Mouse (Mus musculus) lung, embryonic 15.5 days (tissue): Measurements from ENCODE around the gene 2310061I04Rik. TPM values are rescaled to one million over a fixed set of nuclear protein-coding genes. Genes with fewer than 3 reads are reported as not detected.
A peak's percentile ranks its signal among the peaks of the same experiment; 100 is the strongest.

Experiments
- ATAC-seq: fragments of 200-750 bp; cut with Nextera tagmentation; 2 replicates; pipeline ENCODE4 v1.8.0; 2017; ENCODE audit warnings: moderate number of reproducible peaks, borderline replicate concordance; ENCODE audit not compliant: low FRiP score, low TSS enrichment; ENCODE audit errors: extremely low read depth
- H3K27ac ChIP-seq: fragments of 300-500 bp; sonication (generic); 2 replicates; pipeline ENCODE4 v1.5.1; 2015; ENCODE audit warnings: moderate library complexity, mild to moderate bottlenecking, inconsistent platforms
- H3K27me3 ChIP-seq: fragments of 300-500 bp; sonication (generic); 2 replicates; pipeline ENCODE4 v1.6.1; 2015; ENCODE audit warnings: inconsistent platforms
- H3K36me3 ChIP-seq: fragments of 300-500 bp; sonication (generic); 2 replicates; pipeline ENCODE4 v1.6.1; 2015; ENCODE audit warnings: inconsistent platforms
- H3K4me1 ChIP-seq: fragments of 300-500 bp; sonication (generic); 2 replicates; pipeline ENCODE4 v1.6.1; 2015; ENCODE audit warnings: inconsistent platforms
- H3K4me2 ChIP-seq: fragments of 300-500 bp; sonication (generic); 2 replicates; pipeline ENCODE4 v1.6.1; 2015; ENCODE audit warnings: inconsistent platforms, mild to moderate bottlenecking, moderate library complexity
- H3K4me3 ChIP-seq: fragments of 300-500 bp; sonication (generic); 2 replicates; pipeline ENCODE4 v1.5.1; 2015; ENCODE audit warnings: mild to moderate bottlenecking, inconsistent platforms
- H3K9ac ChIP-seq: fragments of 300-500 bp; sonication (generic); 2 replicates; pipeline ENCODE4 v1.6.1; 2015; ENCODE audit warnings: inconsistent platforms
- H3K9me3 ChIP-seq: fragments of 300-500 bp; sonication (generic); 2 replicates; pipeline ENCODE4 v1.6.1; 2016; ENCODE audit warnings: inconsistent platforms
- WGBS: fragments of 180-500 bp; shearing (Covaris S2); methylation state at CpG from one replicate; pipeline ENCODE4 v1.1.7; 2015; 5-methylcytosine and 5-hydroxymethylcytosine counted together
- polyA plus RNA-seq: library from polyadenylated mRNA; unstranded; fragments of >200 nt; fragmentation: Nextera tagmentation; extraction: Ambion mirVana; gene quantifications from 2 replicates; pipeline ENCODE4 v1.2.1, GENCODE M21; 2015

Gene 2310061I04Rik
- polyA plus RNA-seq, 1 experiment from 2014 or later = 20.5 TPM

DNA sequence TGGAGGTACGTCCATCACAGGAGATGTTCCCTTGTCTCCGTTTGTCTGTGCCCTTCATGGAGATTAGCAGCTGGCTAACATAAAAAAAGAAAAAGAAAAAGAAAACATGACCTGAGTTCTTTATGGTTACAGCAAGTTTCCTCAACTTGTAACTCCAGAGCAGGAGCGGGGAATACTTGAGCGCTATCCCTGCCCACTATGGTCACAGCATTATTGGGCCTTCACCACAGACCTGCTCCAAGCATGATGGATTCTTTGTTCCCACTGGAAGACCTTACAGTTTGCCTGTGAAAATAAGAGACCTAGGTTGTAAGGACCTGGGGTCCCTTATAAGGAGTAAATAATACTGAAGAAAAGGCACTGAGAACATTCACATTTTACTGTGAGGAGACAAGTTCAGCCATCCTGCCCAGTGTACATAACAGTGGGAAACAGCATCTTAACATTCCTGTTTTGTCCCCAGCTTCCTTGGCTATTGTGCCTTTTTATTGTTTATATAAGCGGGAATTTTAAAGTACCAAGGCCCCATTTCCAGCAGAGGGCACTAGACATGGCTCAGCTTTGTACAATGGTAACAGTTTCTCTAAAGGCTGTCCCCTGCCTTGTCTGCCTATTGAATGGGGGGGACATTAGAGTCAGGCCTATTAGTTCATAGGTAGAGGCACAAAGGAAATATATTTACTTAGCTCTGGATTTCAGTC is 23.8 kb upstream of the 2310061I04Rik start:
- no peak overlapping the region; the same call in 1 of the 2 replicates for H3K4me2 ChIP-seq
- WGBS = 62% methylated on average over 5 of the region's 5 CpGs

DNA sequence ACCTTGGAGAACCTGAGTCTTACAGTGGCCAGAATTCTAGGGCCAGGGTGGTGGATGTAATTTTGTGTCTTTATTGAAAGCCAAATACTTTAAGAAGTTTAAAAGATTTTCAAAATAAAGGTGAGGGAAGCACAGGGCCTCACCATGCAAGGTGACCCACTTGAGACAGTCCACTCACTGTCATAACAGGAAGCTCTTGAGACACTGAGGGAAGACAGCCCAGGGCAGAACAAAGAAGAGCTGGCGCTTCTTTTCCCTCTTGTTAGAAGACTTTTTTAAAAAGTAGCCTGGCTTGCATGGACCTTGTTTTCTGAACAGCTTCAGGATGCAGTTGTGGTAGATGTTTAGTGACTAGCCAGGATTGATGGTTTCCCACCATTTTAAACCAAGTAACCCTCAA is 23.2 kb upstream of the 2310061I04Rik start:
- Histone ChIP-seq H3K4me3 (no peak overlapping the region), H3K4me1 (peaks cover 34% of the 10 kb centered on the region), H3K9ac (peak overlapping the region; percentile 44), H3K27me3 (no peaks in the 10 kb centered on the region), H3K36me3 (peaks cover 42% of the 10 kb centered on the region), H3K4me2 (peak overlapping the region; percentile 90; the same call in 1 of the 2 replicates), H3K9me3 (no peaks in the 10 kb centered on the region), H3K27ac (peak overlapping the region; percentile 98)
- ATAC-seq = no peak
- 41% methylated on average over 1 of the region's 1 CpGs for WGBS

More for the DNA sequence above, 23.8 kb upstream of the 2310061I04Rik start:
- H3K27ac ChIP-seq = peak overlapping the region; percentile 98
- H3K9me3 ChIP-seq = no peaks in the 10 kb centered on the region
- H3K4me1 ChIP-seq = peaks cover 30% of the 10 kb centered on the region
- no peak for ATAC-seq
- H3K4me3 ChIP-seq = no peak overlapping the region
- peaks cover 48% of the 10 kb centered on the region for H3K36me3 ChIP-seq
- H3K27me3 ChIP-seq = no peaks in the 10 kb centered on the region
- H3K9ac ChIP-seq = no peak overlapping the region

DNA sequence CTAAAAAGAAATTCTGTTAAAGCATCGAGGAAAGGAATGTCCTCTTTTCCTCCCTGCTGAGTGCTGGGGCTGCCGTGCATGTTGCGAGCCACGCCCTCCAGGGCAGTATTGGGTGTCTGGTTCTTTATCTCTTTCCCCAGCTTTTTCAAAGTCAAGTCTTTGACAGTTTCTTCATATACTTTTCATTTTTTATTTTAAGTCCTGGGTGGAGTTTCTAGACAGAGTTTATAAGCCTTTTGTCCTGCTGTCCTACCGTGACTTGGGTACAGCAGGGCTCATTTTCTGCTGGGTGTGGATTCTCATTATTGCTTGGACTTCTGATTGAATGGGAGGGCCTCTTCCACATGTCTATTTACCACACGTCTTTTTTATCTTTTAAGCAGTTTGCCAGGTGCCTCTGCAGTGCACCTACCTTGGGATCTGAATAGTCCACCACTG is 22.7 kb upstream of the 2310061I04Rik start:
- H3K4me3 ChIP-seq = peak overlapping the region; percentile 56
- peaks cover 37% of the 10 kb centered on the region for H3K36me3 ChIP-seq
- H3K9ac ChIP-seq = peak overlapping the region; percentile 44
- H3K27ac ChIP-seq = peak overlapping the region; percentile 98
- H3K4me2 ChIP-seq = peak overlapping the region; percentile 90
- H3K4me1 ChIP-seq = peaks cover 37% of the 10 kb centered on the region
- H3K27me3 ChIP-seq = no peaks in the 10 kb centered on the region
- H3K9me3 ChIP-seq = no peaks in the 10 kb centered on the region
- WGBS = 37% methylated on average over 6 of the region's 6 CpGs
- no peak for ATAC-seq

DNA sequence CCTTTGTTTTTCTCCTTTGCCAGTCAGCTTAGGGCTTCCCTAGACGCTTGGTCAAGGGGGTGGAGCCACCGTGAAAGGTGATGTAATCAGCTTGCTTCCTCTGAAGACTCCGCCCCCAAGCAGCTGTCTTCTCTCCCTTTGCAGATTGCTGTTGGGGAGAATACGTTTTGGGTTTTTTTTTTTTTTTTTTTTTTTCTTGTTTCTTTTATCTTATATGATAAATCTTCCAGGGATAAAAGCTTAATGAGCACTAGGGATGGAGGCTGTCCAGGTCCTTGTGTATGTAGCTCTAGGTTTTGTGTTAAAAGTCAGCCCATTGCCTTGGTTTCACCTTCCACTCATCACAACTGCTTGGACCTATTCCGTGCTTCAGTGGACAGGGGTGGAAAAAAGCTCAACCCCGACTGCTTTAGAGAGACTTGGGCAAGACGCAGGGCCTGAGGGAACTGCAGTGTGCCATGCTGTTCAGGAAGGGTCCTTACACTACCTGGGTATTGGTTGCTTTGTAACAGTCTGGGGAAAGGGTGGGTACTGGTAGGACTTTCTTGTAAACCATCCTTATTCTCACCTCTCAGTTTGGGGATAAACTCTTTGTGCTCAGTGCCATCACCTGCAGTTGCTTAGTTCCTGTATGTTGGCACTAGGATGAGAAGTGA is 22.0 kb upstream of the 2310061I04Rik start:
- ATAC-seq = peak; percentile 44; the same call in 1 of the 2 replicates
- peak overlapping the region; percentile 98 for H3K27ac ChIP-seq

DNA sequence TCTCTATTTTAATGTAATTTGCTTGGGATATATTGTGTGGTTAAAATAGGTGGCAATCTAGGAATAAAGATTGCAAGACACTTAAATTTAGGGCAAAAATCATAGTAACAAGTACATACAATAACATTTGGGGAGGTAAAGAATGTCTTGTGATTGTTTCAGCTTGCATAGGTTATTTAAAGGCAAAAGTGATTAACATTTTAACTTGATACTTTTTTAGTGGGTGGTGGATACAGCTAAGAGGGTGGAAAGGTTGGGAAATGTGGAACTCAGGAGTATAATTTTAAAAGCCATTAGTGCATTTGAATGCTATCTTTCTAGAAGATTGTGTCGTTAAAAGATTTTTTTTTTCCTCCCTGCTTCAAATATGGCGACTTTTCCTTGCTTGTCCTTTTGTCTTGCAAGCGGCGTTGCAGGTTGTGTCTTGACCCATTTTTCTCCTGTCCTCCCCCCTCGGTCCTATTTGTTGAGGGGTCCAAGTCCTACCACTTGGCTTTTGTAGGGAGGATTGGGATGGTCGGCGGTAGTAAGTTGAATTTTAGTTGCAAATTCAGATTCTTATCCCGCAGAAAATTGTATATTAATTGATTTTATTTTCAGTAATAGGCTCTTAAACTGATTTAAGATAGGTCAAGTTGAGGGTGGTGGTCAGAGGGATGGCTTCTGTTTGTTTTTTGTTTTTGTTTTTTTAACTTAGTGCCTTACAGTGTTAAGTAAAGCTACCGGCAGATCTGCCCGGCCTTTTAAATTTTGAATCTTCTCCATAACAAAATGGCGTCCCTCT is 21.2 kb upstream of the 2310061I04Rik start:
- Histone ChIP-seq H3K27me3 (no peaks in the 10 kb centered on the region), H3K4me3 (peak overlapping the region; percentile 56), H3K4me2 (peak overlapping the region; percentile 90), H3K9me3 (no peaks in the 10 kb centered on the region), H3K27ac (peak overlapping the region; percentile 98), H3K36me3 (peaks cover 32% of the 10 kb centered on the region), H3K9ac (peak overlapping the region; percentile 81), H3K4me1 (peaks cover 37% of the 10 kb centered on the region)
- WGBS = under 1% methylated on average over 11 of the region's 11 CpGs
- no peak for ATAC-seq

More for the DNA sequence above, 22.0 kb upstream of the 2310061I04Rik start:
- Histone ChIP-seq H3K4me1 (peaks cover 37% of the 10 kb centered on the region), H3K4me3 (peak overlapping the region; percentile 56), H3K9ac (peak overlapping the region; percentile 81), H3K36me3 (peaks cover 33% of the 10 kb centered on the region), H3K9me3 (no peaks in the 10 kb centered on the region), H3K4me2 (peak overlapping the region; percentile 90), H3K27me3 (no peaks in the 10 kb centered on the region)
- WGBS = 8% methylated on average over 7 of the region's 7 CpGs

DNA sequence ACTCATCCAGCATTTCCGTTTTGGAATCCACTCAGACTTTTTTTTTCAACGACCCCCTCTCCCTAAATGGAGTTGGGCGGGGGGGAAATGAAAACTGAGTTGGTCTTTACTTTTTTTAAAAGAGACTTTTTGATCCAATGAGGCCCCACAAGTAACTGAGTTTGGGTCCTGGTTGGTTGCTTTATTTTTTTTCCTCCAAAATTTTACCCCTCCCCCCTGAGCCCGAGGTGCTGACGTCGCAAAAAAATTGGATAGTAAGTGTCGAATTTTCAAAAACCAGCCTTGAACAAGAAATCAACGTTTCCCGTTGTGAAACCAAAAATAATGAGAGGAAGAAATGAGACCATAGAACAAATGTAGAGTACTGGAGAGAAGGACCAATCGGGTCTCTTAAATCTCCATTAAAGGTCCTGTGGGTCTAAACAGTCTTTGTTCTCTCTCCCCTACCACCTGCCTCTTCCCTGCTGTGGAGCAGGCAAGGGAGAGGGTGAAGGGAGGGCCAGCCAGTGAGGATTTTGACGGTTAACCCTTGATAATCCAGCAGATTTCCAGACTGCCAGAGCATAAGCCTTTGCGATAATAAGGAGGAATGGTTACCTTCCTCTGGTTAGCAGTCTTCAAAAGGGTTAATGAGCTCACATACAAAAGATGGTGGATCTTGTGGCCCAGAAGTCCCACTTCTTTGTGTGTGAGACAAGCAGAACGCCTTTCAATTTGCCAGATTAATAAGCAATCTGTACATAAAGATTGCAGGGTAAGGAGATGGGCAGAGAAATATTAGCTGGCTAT is 20.4 kb upstream of the 2310061I04Rik start:
- Histone ChIP-seq H3K36me3 (peaks cover 33% of the 10 kb centered on the region), H3K27me3 (no peaks in the 10 kb centered on the region), H3K4me3 (peak overlapping the region; percentile 56), H3K4me2 (peak overlapping the region; percentile 90), H3K9ac (peak overlapping the region; percentile 81), H3K9me3 (no peaks in the 10 kb centered on the region), H3K4me1 (peaks cover 37% of the 10 kb centered on the region), H3K27ac (peak overlapping the region; percentile 98)
- ATAC-seq = no peak
- under 1% methylated on average over 13 of the region's 13 CpGs for WGBS

DNA sequence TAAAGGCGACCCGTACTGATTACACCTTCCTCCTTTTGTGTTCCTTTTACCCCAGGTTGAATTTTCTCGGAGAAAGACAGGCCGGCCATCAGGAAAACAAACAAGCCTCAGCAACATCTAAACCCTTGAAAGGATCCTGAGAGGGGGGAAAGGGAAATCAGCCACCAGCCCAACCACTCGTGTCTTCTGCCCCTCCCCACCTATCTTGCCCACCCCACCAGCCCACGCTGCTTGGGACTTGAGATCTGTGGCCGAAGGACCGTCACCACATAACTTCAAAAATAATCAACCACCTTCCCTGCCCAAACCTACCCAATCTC is 19.9 kb upstream of the 2310061I04Rik start:
- no peak for ATAC-seq

DNA sequence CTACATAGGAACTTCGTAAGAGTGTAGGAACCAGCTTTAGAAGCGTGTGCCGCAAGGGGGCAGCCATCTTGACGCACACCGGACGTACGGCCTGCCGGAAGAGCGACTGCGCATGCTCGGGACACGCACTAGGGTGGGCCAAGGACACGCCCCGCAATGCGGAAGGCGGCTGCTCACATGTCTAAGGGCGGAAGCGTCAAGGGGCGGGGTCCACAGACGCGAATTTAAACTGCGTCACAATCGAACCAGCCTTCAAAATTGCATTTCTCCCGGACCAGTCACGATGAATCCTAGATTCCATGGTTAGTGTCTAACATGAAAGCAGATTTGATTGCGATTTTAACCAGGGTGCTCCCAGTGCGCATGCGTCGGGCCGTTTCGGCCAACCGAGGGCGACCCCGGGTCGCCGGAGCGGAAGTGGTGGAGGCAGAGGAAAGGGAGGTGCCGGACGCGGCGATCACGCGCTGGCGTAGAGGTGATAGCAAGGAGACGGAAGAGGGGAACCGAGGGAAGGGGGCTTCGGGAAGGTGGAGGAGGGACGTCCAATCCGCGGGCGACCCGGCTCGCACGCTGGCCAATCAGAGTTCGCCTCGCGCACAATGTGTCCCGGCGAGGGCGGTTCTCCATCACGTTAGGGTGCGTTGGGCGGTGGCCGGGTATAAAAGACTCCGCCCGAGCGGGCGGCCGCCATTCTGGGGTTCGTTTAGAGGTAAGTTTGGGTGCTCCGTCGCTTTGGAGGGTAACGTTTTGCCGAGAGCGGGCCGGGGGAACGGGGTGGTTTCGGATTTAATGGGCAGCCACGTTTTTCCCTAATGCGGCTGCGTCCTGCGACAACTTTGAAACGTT is 19.3 kb upstream of the 2310061I04Rik start, which contains the start of the genes Mrps18b and Ppp1r10:
Mrps18b (minus strand) TSS at position 93 of the 846 bp plus-strand sequence.
Ppp1r10 (plus strand) TSS at position 138 of the 846 bp plus-strand sequence.
- H3K27me3 ChIP-seq = no peaks in the 10 kb centered on the region
- H3K27ac ChIP-seq = peak within 1 kb of the TSS; percentile 98
- peak; percentile 94 for ATAC-seq
- peaks cover 30% of the 10 kb centered on the region for H3K4me1 ChIP-seq
- H3K36me3 ChIP-seq = peaks cover 42% of the 10 kb centered on the region
- H3K9ac ChIP-seq = peak within 1 kb of the TSS; percentile 81
- no peaks in the 10 kb centered on the region for H3K9me3 ChIP-seq
- H3K4me3 ChIP-seq = peak within 1 kb of the TSS; percentile 56
- under 1% methylated on average over 83 of the region's 83 CpGs for WGBS
- H3K4me2 ChIP-seq = peak within 1 kb of the TSS; percentile 90

More for the DNA sequence above, 19.9 kb upstream of the 2310061I04Rik start:
- Histone ChIP-seq H3K27me3 (no peaks in the 10 kb centered on the region), H3K9ac (peak overlapping the region; percentile 81), H3K4me2 (peak overlapping the region; percentile 90), H3K9me3 (no peaks in the 10 kb centered on the region), H3K27ac (peak overlapping the region; percentile 98), H3K4me3 (peak overlapping the region; percentile 56), H3K36me3 (peaks cover 37% of the 10 kb centered on the region), H3K4me1 (peaks cover 33% of the 10 kb centered on the region)
- 0% methylated on average over 8 of the region's 8 CpGs for WGBS

DNA sequence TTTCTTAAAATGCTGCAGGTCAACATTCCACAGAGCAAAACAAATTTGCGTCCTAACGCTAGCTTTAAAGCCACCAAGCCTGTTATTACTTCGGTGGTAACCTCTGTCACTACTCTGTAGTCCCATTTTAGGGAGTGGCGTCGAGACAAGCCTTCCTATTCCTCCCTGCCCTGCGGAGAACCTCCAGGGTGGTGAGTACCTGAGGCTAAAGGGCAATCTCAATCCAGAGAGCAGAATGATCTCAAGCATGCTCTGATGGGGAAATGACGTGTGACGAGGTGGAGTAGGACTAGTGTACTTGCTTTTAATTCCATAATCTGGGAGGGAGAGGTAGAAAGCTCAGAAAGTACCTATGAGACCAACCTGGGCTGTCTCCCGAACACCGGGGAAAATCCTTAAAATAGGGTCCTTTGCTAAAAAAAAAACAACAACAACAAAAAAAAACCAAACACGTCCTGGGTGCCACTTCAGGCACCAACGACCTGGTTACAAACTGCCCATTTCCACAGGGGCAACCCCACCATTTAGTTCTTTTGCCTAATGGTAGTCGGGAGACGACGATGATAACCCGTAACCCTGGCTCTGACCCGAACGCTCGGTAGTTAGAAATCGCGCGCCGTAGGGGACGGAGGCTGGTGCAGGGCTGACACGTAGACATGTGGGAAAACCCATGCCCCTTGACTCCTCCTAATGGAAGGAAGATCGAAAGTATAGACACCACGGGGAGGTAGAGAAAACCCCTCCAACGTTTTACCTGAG is 18.5 kb upstream of the 2310061I04Rik start:
- Histone ChIP-seq H3K36me3 (peaks cover 46% of the 10 kb centered on the region), H3K9me3 (no peaks in the 10 kb centered on the region), H3K9ac (peak overlapping the region; percentile 81), H3K4me2 (peak overlapping the region; percentile 74), H3K27ac (peak overlapping the region; percentile 98), H3K27me3 (no peaks in the 10 kb centered on the region), H3K4me3 (peak overlapping the region; percentile 56), H3K4me1 (peaks cover 23% of the 10 kb centered on the region)
- 2% methylated on average over 28 of the region's 28 CpGs for WGBS
- no peak for ATAC-seq

DNA sequence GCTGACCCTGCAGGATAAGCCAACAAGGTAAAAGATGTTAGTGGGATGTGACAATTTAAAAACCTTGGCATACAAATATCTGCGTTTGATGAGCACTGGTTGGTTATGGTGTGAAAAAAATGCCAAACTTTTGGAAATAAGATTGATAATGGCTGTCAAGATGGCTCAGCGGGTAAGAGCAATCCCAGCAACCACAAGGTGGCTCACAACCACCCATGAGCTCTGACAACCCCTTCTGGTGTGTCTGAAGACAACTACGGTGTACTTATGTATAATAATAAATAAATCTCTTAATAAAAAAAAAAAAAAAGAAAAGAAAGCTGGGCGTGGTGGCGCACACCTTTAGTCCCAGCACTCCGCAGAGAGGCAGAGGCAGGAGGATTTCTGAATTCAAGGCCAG is 17.7 kb upstream of the 2310061I04Rik start:
- Histone ChIP-seq H3K27me3 (no peaks in the 10 kb centered on the region), H3K27ac (no peak overlapping the region), H3K4me2 (peak overlapping the region; percentile 74), H3K9me3 (no peaks in the 10 kb centered on the region), H3K36me3 (peaks cover 39% of the 10 kb centered on the region), H3K4me3 (peak overlapping the region; percentile 56), H3K4me1 (peaks cover 18% of the 10 kb centered on the region), H3K9ac (peak overlapping the region; percentile 81; the same call in 1 of the 2 replicates)
- WGBS = 81% methylated on average over 6 of the region's 6 CpGs
- ATAC-seq = no peak
